Mouse (Mus musculus): ENCODE results near the gene Ppp1r14d.

Gene Ppp1r14d

GRCm38 (mm10) chr2:119237210-119237870 lies 7.6 kb upstream of the Ppp1r14d start, which contains the start of gene Spint1:
Spint1 (plus strand) TSS chr2:119237362.
- DNase-seq (ENCODE audit: low read depth, low spot score): no peak

GRCm38 (mm10) chr2:119236682-119237209 lies 7.0 kb upstream of the Ppp1r14d start:
- DNase-seq (ENCODE audit: low read depth, low spot score): no peak

DNA sequence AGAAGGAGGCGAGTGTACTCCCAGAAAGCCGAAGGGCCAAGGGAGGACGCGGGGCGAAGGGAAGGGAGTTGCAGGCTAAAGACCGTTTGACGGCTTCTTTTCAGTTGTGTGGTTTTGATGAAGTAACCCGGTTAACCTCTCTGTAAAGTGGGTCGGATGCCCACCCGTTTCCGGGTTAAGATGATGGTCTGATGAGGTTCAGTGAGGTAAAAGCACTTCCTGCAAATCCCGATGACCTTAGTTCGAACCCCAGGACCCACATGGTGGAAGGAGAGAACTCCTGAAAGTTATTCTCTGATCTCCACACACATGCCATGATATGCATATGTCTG lies 20.6 kb downstream of the Ppp1r14d start:
- DNase-seq (ENCODE audit: low read depth, low spot score): no peak

GRCm38 (mm10) chr2:119208344-119209175 lies 21.1 kb downstream of the Ppp1r14d start, which contains the start of the genes Zfyve19 and Dnajc17:
Zfyve19 (plus strand) TSS chr2:119208617.
Dnajc17 (minus strand) TSS chr2:119208795.
- DNase-seq (ENCODE audit: low read depth, low spot score): peak; percentile 97

GRCm38 (mm10) chr2:119207961-119208343 lies 21.8 kb downstream of the Ppp1r14d start:
- DNase-seq (ENCODE audit: low read depth, low spot score): no peak

DNA sequence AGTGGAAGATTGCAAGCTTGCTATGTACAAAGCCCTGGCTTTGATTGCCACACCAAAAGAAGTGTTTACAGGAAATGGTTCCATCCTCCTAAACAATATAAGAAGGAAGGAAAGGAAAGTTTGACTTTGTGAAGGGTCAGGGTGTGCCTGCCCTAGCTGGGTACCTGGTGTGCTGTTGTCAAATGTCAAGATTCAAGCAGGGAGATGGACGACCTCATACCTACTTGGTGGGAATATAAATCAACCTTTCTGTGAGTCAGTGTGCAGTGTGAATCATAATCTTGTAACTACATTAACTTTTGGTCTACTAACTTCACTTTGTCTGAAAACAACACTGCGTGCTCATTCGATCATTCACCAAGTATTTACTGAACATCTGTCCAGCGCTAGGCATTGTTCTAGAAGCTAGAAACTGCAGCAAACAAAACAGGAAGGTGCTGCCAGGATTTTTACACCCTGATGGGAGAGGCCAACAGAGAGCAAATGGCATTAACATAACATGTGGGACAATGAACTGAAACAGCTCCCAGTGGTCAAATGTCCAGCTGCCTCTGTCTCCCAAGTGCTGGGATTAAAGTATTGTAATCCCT lies 25.7 kb downstream of the Ppp1r14d start:
- DNase-seq (ENCODE audit: low read depth, low spot score): no peak

GRCm38 (mm10) chr2:119202914-119203453 lies 26.7 kb downstream of the Ppp1r14d start:
- DNase-seq (ENCODE audit: low read depth, low spot score): no peak

- DNase-seq (ENCODE audit: low read depth, low spot score): no peak
Observed at GRCm38 (mm10) chr2:119198934-119199333, 30.8 kb downstream of the Ppp1r14d start.

DNA sequence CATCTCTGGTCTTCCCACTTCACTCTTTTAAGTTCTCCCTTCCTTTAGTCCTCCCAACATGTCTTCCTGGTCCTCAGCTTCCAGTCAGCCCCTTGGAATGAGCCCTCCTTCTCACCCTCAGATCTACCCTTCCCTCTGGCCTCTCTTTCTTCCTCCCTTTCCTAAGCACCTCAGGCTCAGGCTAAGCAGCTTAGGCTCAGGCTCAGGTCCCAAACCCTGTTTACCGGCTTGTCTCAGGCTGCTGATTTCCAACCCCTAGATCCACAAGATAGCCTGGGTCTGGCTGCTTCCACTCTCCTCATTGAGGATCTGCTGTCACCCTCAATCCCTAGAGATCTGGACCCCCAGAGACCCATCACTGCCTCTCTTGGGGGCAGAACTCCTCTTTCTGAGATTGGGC lies 31.7 kb downstream of the Ppp1r14d start:
- DNase-seq (ENCODE audit: low read depth, low spot score): no peak

DNA sequence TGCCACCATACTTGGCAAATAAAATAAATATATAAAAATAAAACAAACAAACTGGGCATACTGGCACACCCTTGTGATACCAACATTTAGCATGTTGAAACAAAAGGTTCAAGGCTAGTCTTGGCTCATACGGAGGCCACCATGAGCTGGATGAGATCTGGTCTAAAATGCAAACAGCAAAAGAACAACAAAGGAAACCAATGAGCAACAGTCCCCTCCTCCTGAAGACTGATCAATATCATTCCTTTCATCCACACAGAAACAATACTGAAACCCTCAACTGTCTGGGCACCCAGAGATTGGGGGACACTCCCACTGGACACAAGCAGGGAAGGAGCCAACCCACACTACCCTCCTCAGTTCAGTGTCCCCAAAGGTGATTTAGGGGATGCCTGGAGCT lies 32.2 kb downstream of the Ppp1r14d start:
- DNase-seq (ENCODE audit: low read depth, low spot score): no peak

GRCm38 (mm10) chr2:119196316-119197108 lies 33.2 kb downstream of the Ppp1r14d start:
- no peak for DNase-seq (ENCODE audit: low read depth, low spot score)

- DNase-seq (ENCODE audit: low read depth, low spot score): no peak
Observed at GRCm38 (mm10) chr2:119194140-119194539, 35.6 kb downstream of the Ppp1r14d start.

DNA sequence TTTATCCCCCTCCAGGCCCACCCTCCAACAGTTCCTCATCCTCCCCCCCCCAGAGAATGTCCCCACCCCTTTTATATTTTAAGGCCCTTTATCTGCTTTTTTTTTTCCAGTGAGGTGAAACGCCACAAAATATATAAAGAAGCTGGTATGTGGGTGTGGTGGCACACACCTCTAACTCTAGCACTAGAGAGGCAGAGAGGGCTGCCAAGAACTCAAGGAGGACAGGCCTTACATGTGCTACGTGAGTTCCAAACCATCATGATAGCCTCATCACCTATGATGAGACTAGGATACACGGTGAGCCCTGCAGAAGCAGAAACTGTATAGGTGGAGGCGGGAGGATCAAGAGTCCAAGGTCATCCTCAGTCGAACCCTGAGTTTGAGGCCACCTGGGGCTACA lies 38.7 kb downstream of the Ppp1r14d start:
- DNase-seq (ENCODE audit: low read depth, low spot score): no peak

GRCm38 (mm10) chr2:119189029-119189710 lies 40.5 kb downstream of the Ppp1r14d start:
- DNase-seq (ENCODE audit: low read depth, low spot score): peak; percentile 86

- no peak for DNase-seq (ENCODE audit: low read depth, low spot score)
Observed at GRCm38 (mm10) chr2:119182914-119183313, 46.8 kb downstream of the Ppp1r14d start.

- peak; percentile 69 for DNase-seq (ENCODE audit: low read depth, low spot score)
Observed at GRCm38 (mm10) chr2:119177384-119177939, 52.2 kb downstream of the Ppp1r14d start.

DNA sequence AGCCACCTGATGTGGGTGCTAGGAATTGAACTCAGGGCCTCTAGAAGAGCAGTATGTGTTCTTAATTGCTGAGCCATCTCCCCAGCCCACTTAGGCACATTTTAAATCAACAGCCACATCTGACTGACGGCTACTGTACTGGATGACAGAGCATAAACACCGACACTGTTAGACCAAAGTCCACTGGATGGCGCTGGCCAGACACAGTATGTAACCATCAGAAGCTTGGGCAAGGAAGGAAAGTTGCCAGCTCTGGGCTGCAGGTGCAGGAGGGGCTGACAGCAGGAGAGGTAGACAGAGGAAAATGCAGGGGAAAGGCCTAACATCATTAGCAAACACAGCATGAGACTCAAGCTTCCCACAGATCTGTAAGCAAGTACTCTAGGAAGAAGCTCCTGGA lies 52.9 kb downstream of the Ppp1r14d start:
- peak; percentile 39 for DNase-seq (ENCODE audit: low read depth, low spot score)

DNA sequence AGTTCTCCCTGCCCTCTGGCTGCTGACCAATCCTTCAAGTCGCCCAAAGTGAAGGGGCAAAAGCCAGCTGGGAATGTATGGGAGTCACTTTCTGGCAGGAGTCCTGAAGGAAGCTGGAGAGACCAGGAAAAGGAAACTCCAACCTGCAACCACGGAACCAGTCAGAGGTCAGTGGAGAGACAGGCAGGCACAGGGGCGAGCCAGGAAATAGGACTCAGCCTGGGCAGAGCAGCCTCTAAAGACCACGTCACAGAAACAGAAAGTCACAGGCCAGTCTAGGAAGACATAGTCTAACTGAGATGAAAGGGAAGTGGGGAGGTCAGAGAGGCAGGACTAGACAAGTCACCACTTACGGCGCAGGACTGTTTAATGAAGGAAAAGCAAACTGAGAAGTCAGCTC lies 54.1 kb downstream of the Ppp1r14d start:
- DNase-seq (ENCODE audit: low read depth, low spot score): no peak

DNA sequence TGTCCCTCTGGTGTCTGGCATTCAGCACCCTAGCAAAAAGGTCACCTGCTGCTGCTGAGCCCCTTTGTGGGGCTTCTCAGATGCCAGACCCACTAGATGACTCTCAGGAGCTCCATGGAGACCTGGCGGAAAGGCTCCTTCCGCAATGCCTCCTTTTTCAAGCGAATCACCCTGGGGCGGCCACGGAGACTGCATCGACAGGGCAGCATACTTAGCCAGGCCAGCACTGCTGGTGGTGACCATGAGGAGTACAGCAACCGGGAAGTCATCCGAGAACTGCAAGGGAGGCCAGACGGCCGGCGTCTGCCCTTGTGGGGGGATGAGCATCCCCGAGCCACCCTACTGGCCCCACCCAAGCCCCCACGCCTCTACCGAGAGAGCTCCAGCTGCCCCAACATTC lies 54.8 kb downstream of the Ppp1r14d start:
- no peak for DNase-seq (ENCODE audit: low read depth, low spot score)

GRCm38 (mm10) chr2:119173991-119174651 lies 55.6 kb downstream of the Ppp1r14d start, which contains the start of gene Gm14137:
Gm14137 (plus strand) TSS chr2:119174509.
- DNase-seq (ENCODE audit: low read depth, low spot score): peak; percentile 76

Data from A20 (cell line).